Mouse (Mus musculus) central nervous system, embryonic 11.5 days (tissue): ENCODE data around the gene Vps16. TPM values are rescaled to one million over a fixed set of nuclear protein-coding genes. Genes with fewer than 3 reads are reported as not detected.

Experiments used
- polyA plus RNA-seq: library from polyadenylated mRNA; depleted of rRNA; stranded (reverse); fragments of >200 nt; gene quantifications from 2 replicates; pipeline ENCODE4 v1.2.3, GENCODE M21; 2012; rRNA removed

Vps16 gene
- polyA plus RNA-seq: 131 and 175 TPM in 2 replicates

GRCm38 (mm10) chr2:130424126-130424853, at the start of gene Vps16, which contains the start of gene Pced1a:
Gene Vps16 (plus strand): TSS chr2:130424339.
Gene Pced1a (minus strand): TSS chr2:130424701.

GRCm38 (mm10) chr2:130397186-130397985, 26.8 kb upstream of the Vps16 start, which contains the start of gene Cpxm1:
Gene Cpxm1 (minus strand): TSS chr2:130397574.

GRCm38 (mm10) chr2:130404939-130405338, 19.2 kb upstream of the Vps16 start, which contains the start of the genes Gm28372 and 1700020A23Rik:
Gene Gm28372 (plus strand): TSS chr2:130405239.
Gene 1700020A23Rik (plus strand): TSS chr2:130405259.

GRCm38 (mm10) chr2:130406178-130406577, 18.0 kb upstream of the Vps16 start, which contains the start of gene Tmem239:
Gene Tmem239 (plus strand): TSS chr2:130406478.

GRCm38 (mm10) chr2:130449794-130450433, 25.8 kb downstream of the Vps16 start, which contains the start of gene Ptpra:
Gene Ptpra (plus strand): TSS chr2:130450278.

Other genes with a start within 250 kb of the Vps16 start
- 372 and 422 TPM in 2 replicates for gene Snrpb, start 244.9 kb upstream of the Vps16 start, polyA plus RNA-seq
- 0.02 and 0.04 TPM in 2 replicates for gene Tmc2, start 229.1 kb upstream of the Vps16 start, polyA plus RNA-seq
- 392 and 588 TPM in 2 replicates for gene Nop56, start 149.9 kb upstream of the Vps16 start, polyA plus RNA-seq
- 138 and 176 TPM in 2 replicates for gene Idh3b, start 139.8 kb upstream of the Vps16 start, polyA plus RNA-seq
- gene Ebf4, start 129.2 kb upstream of the Vps16 start, polyA plus RNA-seq: 8.2 and 10.5 TPM in 2 replicates
- gene Cpxm1, start 26.8 kb upstream of the Vps16 start, polyA plus RNA-seq: 28.9 and 44.3 TPM in 2 replicates
- not detected in 2 replicates for gene Gm28372, start 19.1 kb upstream of the Vps16 start, polyA plus RNA-seq
- gene 1700020A23Rik, start 19.1 kb upstream of the Vps16 start, polyA plus RNA-seq: not detected in 2 replicates
- gene Tmem239, start 17.9 kb upstream of the Vps16 start, polyA plus RNA-seq: not detected in 2 replicates
- 26.3 and 33.4 TPM in 2 replicates for gene Pced1a, start 362 bp downstream of the Vps16 start, polyA plus RNA-seq
- gene Ptpra, start 25.9 kb downstream of the Vps16 start, polyA plus RNA-seq: 68.9 and 84.4 TPM in 2 replicates
- 51.8 and 67.0 TPM in 2 replicates for gene Mrps26, start 139.4 kb downstream of the Vps16 start, polyA plus RNA-seq
- gene Oxt, start 151.8 kb downstream of the Vps16 start, polyA plus RNA-seq: 0.11 TPM in 1 of 2 replicates, not detected in the other
- 0.10 TPM in 1 of 2 replicates, not detected in the other for gene Avp, start 158.2 kb downstream of the Vps16 start, polyA plus RNA-seq
- gene Fastkd5, start 205.7 kb downstream of the Vps16 start, polyA plus RNA-seq: 5.7 and 8.3 TPM in 2 replicates
- gene Ubox5, start 205.7 kb downstream of the Vps16 start, polyA plus RNA-seq: 7.8 and 12.2 TPM in 2 replicates
- gene Lzts3, start 218.5 kb downstream of the Vps16 start, polyA plus RNA-seq: 10.5 and 17.1 TPM in 2 replicates
- gene Ddrgk1, start 240.3 kb downstream of the Vps16 start, polyA plus RNA-seq: 46.3 and 135 TPM in 2 replicates
- gene Itpa, start 243.3 kb downstream of the Vps16 start, polyA plus RNA-seq: 95.7 and 115 TPM in 2 replicates